Mouse (Mus musculus) forebrain, postnatal 0 days (tissue): ENCODE measurements at regions not wholly inside any gene's neighbourhood (a gene's known extent, or its start where the extent isn't known, plus 50 kb on each side); places are given as distances from the start of the nearest gene placed in this dataset.
"Not testable (repeated sequence)": the region's sequence is repeated elsewhere in the genome, so short reads cannot be mapped to it uniquely, and the experiment has no call there.

Experiments
- ATAC-seq: fragments of 200-750 bp; cut with Nextera tagmentation; 2 replicates; pipeline ENCODE4 v1.8.0; 2017; ENCODE audit warnings: mild to moderate bottlenecking, moderate library complexity
- DNase-seq: peaks from one replicate; pipeline ENCODE4 v3.0.0-alpha.2; 2015
- H3K27ac ChIP-seq: fragments of 300-500 bp; sonication (generic); 2 replicates; pipeline ENCODE4 v1.5.1; 2014; ENCODE audit warnings: low read depth, mild to moderate bottlenecking, antibody characterized with exemption, low read length, moderate library complexity, mixed read lengths
- H3K27me3 ChIP-seq: fragments of 300-500 bp; sonication (generic); 2 replicates; pipeline ENCODE4 v1.6.1; 2014; ENCODE audit warnings: mild to moderate bottlenecking, low read length, mixed read lengths; ENCODE audit not compliant: insufficient read depth
- H3K36me3 ChIP-seq: fragments of 300-500 bp; sonication (generic); 2 replicates; pipeline ENCODE4 v1.6.1; 2014; ENCODE audit warnings: mild to moderate bottlenecking, moderate library complexity; ENCODE audit not compliant: insufficient read depth
- H3K4me1 ChIP-seq: fragments of 300-500 bp; sonication (generic); 2 replicates; pipeline ENCODE4 v1.6.1; 2014; ENCODE audit warnings: antibody characterized with exemption; ENCODE audit not compliant: insufficient read depth
- H3K4me2 ChIP-seq: fragments of 300-500 bp; sonication (generic); 2 replicates; pipeline ENCODE4 v1.6.1; 2014; ENCODE audit warnings: low read depth, mild to moderate bottlenecking, moderate library complexity
- H3K4me3 ChIP-seq: fragments of 300-500 bp; sonication (generic); 2 replicates; pipeline ENCODE4 v1.5.1; 2014; ENCODE audit warnings: low read depth, low read length, mixed read lengths
- H3K9ac ChIP-seq: fragments of 300-500 bp; sonication (generic); 2 replicates; pipeline ENCODE4 v1.6.1; 2014; ENCODE audit warnings: mild to moderate bottlenecking
- H3K9me3 ChIP-seq: fragments of 300-500 bp; sonication (generic); 2 replicates; pipeline ENCODE4 v1.6.1; 2016; ENCODE audit warnings: low read length
- CTCF ChIP-seq: sonication (generic); IDR thresholded peaks from 2 replicates; pipeline ENCODE4 v1.5.1; 2016; ENCODE audit warnings: antibody characterized with exemption, control low read depth, low read depth
- WGBS: fragments of 180-500 bp; shearing (Covaris S2); extraction: QIAGEN DNeasy Blood & Tissue Kit; methylation state at CpG from one replicate; pipeline ENCODE4 v1.1.7; 2014; 5-methylcytosine and 5-hydroxymethylcytosine counted together

DNA sequence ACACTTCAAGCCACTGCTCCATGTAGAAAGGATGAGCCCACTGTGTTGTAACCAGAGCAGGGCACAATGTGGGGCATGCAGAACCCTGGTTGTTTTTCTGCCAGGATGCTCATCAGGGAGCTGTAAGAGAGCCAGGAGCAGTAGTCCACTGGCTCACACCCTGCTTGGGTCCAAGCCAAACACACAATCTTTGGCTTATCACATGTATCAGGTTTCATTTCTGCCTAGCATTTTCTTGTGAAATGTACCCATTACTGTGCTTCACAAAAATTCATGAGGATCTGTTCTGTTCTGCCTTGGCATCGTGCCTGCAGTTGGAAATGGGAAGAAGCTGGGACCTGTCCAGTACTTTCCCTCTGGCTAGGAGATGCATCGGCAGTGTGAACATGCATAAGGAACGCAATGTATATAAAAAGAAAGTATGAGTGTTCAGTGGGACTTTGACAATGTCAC, 491.6 kb upstream of the Igfbp3 start:
- Histone ChIP-seq H3K4me3 (no peak overlapping the region), H3K27me3 (no peaks in the 10 kb centered on the region), H3K4me1 (no peaks in the 10 kb centered on the region), H3K9me3 (no peaks in the 10 kb centered on the region), H3K36me3 (no peaks in the 10 kb centered on the region), H3K9ac (no peak overlapping the region), H3K27ac (no peak overlapping the region), H3K4me2 (no peak overlapping the region)
- TF ChIP-seq CTCF: no peak
- ATAC-seq: peak; percentile 93
- peak; percentile 83 for DNase-seq
- 66% methylated on average over 3 of the region's 3 CpGs for WGBS

DNA sequence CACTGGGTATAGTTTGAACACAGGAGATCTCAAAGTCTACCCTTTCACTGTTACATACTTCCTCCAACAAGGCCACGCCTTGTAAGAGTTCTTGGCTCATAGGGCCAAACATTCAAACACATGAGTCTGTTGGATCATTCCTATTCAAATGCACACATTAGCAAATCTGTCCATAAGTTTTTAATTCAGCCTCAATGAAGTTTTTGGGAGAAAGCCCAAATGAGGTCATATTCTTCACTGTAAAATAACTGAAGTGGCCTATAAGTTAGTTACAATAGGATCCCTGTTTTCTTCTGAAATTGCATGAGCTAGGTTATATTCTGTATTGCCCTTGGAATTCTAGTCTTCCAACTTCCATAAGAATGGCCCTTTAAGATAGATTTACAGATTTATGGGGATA, 483.9 kb upstream of the Igfbp3 start:
- Histone ChIP-seq H3K4me2 (no peak overlapping the region), H3K4me3 (no peak overlapping the region), H3K9ac (no peak overlapping the region), H3K9me3 (no peaks in the 10 kb centered on the region), H3K27me3 (no peaks in the 10 kb centered on the region), H3K36me3 (no peaks in the 10 kb centered on the region), H3K4me1 (no peaks in the 10 kb centered on the region), H3K27ac (no peak overlapping the region)
- no peak for TF ChIP-seq CTCF
- DNase-seq (no peak), ATAC-seq (no peak)
- 84% methylated on average over 1 of the region's 1 CpGs for WGBS

GRCm38 (mm10) chr11:7689701-7690100, 476.0 kb upstream of the Igfbp3 start:
- 70% methylated on average over 3 of the region's 3 CpGs for WGBS

DNA sequence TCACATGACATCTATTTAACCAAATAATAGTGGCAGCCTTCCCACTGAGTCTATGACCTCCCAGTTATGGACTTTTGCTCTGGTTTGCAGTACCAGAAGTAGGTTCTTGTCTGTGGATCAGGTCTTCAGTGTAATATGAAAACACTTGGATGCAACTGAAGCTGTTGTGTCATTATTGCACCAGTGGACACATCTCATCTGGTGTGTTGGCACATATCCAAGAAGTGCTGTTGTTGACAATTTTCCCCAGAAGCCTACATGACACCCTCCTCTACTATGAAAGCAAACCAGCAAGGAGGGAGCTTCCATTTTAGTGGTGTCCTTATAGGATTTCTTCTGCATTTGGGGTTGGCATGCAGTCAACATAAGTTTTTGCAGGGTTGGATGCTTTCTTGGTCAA, 459.1 kb upstream of the Igfbp3 start:
- H3K4me1 ChIP-seq: no peaks in the 10 kb centered on the region
- H3K4me3 ChIP-seq: no peak overlapping the region
- ATAC-seq (no peak), DNase-seq (peak; percentile 1)
- H3K27ac ChIP-seq: no peak overlapping the region
- no peak overlapping the region for H3K4me2 ChIP-seq
- no peak for TF ChIP-seq CTCF
- H3K9me3 ChIP-seq: no peaks in the 10 kb centered on the region
- no peaks in the 10 kb centered on the region for H3K27me3 ChIP-seq
- H3K9ac ChIP-seq: no peak overlapping the region
- H3K36me3 ChIP-seq: no peaks in the 10 kb centered on the region

More at GRCm38 (mm10) chr11:7689701-7690100, 476.0 kb upstream of the Igfbp3 start:
- H3K9ac ChIP-seq, ATAC-seq, H3K4me2 ChIP-seq, H3K9me3 ChIP-seq, H3K27ac ChIP-seq, H3K4me3 ChIP-seq, DNase-seq, H3K36me3 ChIP-seq, H3K4me1 ChIP-seq, H3K27me3 ChIP-seq: not testable (repeated sequence)

DNA sequence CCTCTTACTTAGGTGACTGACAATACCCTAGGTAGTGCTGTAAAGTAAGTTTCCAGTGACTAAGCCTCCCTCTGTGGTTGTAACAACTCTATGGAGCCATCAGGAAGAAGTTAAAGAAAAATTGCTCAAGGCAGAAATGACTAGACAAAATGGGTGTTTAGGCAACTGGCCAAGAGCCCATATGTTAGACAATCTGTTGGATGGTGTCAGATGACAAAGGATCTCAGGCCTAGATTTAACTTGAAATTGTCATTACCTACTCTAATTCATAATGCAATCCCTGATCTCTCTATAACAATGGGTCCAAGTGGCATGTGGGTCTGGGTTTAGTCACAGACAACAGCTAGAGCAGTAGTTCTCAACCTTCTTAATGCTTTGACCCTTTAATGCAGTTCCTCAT, 416.9 kb upstream of the Igfbp3 start:
- no peaks in the 10 kb centered on the region for H3K9me3 ChIP-seq
- no peak overlapping the region for H3K4me2 ChIP-seq
- no peak overlapping the region for H3K4me3 ChIP-seq
- no peak for TF ChIP-seq CTCF
- H3K4me1 ChIP-seq: no peaks in the 10 kb centered on the region
- no peaks in the 10 kb centered on the region for H3K27me3 ChIP-seq
- no peak overlapping the region for H3K9ac ChIP-seq
- no peak for ATAC-seq
- H3K27ac ChIP-seq: no peak overlapping the region
- DNase-seq: peak; percentile 29
- H3K36me3 ChIP-seq: no peaks in the 10 kb centered on the region

DNA sequence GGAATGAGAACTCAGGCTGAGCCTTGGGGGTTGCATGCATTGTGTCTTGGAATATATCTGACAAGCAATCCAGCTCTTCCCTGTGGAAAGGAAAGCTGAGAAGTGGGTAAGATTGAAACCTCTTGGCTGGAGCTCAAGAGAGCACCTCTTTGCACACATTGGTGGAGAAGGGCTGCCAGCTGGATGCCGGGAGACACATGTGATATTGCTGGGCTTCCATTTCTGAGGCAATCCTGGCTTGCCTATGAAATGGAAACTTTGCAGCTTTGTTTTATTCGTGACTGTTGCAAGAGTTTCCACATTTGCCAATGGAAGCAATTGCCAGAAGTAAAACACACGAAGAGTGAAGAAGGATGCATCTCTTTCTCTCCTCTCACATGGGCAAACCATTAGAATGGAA, 411.5 kb upstream of the Igfbp3 start:
- no peak for TF ChIP-seq CTCF
- Histone ChIP-seq H3K27me3 (no peaks in the 10 kb centered on the region), H3K9me3 (no peaks in the 10 kb centered on the region), H3K4me1 (no peaks in the 10 kb centered on the region), H3K36me3 (no peaks in the 10 kb centered on the region), H3K27ac (no peak overlapping the region), H3K4me2 (no peak overlapping the region), H3K4me3 (no peak overlapping the region), H3K9ac (no peak overlapping the region)
- ATAC-seq: no peak
- WGBS: 60% methylated on average over 3 of the region's 3 CpGs
- DNase-seq: peak; percentile 19

DNA sequence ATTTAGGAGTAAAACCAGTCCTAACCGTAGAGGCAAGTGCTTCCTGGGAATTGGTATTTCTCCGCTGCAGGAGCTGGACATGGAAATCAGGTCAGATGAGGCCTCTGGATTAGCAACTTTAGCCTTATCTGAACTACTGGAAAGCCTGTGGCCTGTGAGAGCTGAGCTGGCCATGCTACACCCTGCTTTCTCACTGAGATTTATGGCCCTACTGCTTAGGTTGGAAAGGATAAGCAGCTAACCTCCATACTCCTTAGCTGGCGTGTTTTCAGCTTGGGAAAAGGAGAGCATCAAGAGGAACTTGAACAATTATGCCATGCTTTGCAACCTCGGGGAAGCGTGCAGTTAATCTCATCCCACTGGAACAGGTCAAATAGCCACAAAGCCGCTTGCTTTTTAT, 406.6 kb upstream of the Igfbp3 start:
- Histone ChIP-seq H3K27ac (no peak overlapping the region), H3K36me3 (no peaks in the 10 kb centered on the region), H3K4me3 (no peak overlapping the region), H3K4me2 (no peak overlapping the region), H3K4me1 (no peaks in the 10 kb centered on the region), H3K27me3 (no peaks in the 10 kb centered on the region), H3K9me3 (no peaks in the 10 kb centered on the region), H3K9ac (no peak overlapping the region)
- ATAC-seq: no peak
- WGBS: 85% methylated on average over 6 of the region's 6 CpGs
- DNase-seq: no peak
- no peak for TF ChIP-seq CTCF

- Histone ChIP-seq H3K27me3 (no peaks in the 10 kb centered on the region), H3K9me3 (no peaks in the 10 kb centered on the region), H3K4me3 (no peak overlapping the region), H3K9ac (no peak overlapping the region), H3K4me2 (no peak overlapping the region), H3K4me1 (no peaks in the 10 kb centered on the region), H3K36me3 (no peaks in the 10 kb centered on the region), H3K27ac (no peak overlapping the region)
- WGBS: 66% methylated on average over 2 of the region's 2 CpGs
- ATAC-seq: no peak
- TF ChIP-seq CTCF: no peak
- DNase-seq: no peak
Measured at GRCm38 (mm10) chr11:7610752-7611151, 397.0 kb upstream of the Igfbp3 start.
